Mouse (Mus musculus): Measurements from ENCODE around the gene Nhlrc4. TPM values are rescaled to one million over a fixed set of nuclear protein-coding genes. Genes with fewer than 3 reads are reported as not detected.

Gene Nhlrc4
- polyA plus RNA-seq, 1 experiment from 2014 or later = 0.12 TPM

DNA sequence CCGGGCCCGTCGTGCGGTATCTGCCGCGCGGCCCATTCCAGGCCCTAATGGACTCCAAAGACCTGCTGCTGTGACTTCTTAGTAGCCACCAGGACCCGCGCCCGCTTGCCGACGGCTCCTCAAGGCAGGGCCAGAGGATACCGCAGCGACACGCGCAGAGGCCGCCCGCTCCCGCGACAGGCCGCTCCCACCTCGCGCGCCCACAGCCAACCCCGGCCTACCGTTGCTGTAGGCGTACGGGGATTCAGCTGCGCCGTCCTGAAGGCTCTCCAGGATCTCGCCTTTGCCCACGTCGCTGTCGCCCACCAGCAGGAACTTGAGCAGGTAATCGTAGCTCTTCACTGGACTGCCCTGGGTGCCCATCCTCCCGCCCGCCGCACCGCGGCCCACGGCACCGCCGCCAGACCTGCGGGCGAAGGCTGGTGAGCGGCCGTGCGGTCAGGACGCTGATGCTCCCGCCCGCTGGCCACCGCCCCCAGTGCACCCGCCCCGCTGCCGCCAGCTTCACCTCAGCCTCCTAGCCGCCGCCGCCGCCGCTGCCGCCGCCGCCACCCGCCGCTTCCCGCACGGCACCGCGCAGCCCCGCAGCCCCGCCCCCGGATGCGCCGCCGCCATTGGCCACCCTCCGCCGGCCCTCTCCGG, 25.5 kb downstream of the Nhlrc4 start, which contains the start of gene Rab40c:
Gene Rab40c (minus strand): TSS at position 584 of the 642 bp plus-strand sequence.
- peak within 1 kb of the TSS; percentile 81 for H3K4me2 ChIP-seq (ENCODE audit: low read depth, low read length)
- ATAC-seq (ENCODE audit: insufficient read depth, low FRiP score) = no peak
- peak within 1 kb of the TSS; percentile 98 for H3K27ac ChIP-seq (ENCODE audit: low read length)
- H3K9ac ChIP-seq (ENCODE audit: low read length) = peak within 1 kb of the TSS; percentile 90
- H3K4me1 ChIP-seq (ENCODE audit: control insufficient read depth, insufficient read depth, low read length) = peaks cover 18% of the 10 kb centered on the region
- under 1% methylated on average over 77 of the region's 78 CpGs for WGBS
- no peaks in the 10 kb centered on the region for H3K9me3 ChIP-seq (replicated peaks; ENCODE audit: control insufficient read depth, low read length)
- H3K4me3 ChIP-seq (replicated peaks; ENCODE audit: low read length) = peak within 1 kb of the TSS; percentile 91
- no peaks in the 10 kb centered on the region for H3K27me3 ChIP-seq (ENCODE audit: control insufficient read depth, insufficient read depth, low read length)
- no peaks in the 10 kb centered on the region for H3K36me3 ChIP-seq (ENCODE audit: control insufficient read depth, insufficient read depth, low read length)

DNA sequence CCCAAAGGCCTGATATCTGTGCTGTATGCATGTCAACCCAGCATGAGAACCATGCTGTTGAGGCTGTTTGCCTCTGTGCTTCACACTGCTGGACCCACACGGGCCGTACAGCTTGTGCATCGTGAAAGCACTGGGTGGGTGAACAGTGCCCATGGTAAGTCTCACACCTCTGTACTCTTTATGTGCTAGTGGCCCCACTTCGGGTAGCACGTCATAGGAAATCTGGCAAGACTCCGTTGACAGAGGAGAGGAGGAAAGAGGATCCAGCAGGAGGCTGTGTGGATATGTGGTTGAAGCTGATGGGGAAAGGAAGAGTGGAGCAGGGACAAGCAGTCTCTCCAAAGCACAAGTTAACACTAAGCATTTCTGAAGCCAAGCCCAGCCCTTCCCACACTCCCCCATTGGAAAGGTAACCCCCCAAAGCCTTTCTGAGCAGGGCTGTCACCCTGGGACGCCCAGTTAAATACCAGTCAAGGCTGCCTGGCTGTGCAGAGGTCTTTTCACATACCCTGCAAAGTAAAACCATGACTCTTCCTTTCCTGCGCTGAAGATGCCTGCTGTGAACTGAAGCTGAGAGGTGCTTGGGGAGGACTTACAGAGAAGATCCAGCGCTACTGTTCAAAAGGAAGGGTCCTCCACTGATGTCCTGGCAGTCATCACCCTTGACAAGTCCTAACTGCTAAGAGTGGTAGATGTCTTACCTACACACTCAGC, 26.6 kb downstream of the Nhlrc4 start:
- H3K36me3 ChIP-seq (ENCODE audit: control insufficient read depth, insufficient read depth, low read length) = no peaks in the 10 kb centered on the region
- peak overlapping the region; percentile 90 for H3K9ac ChIP-seq (ENCODE audit: low read length)
- H3K4me1 ChIP-seq (ENCODE audit: control insufficient read depth, insufficient read depth, low read length) = peaks cover 22% of the 10 kb centered on the region
- H3K4me3 ChIP-seq (replicated peaks; ENCODE audit: low read length) = peak overlapping the region; percentile 91
- no peak for ATAC-seq (ENCODE audit: insufficient read depth, low FRiP score)
- no peaks in the 10 kb centered on the region for H3K9me3 ChIP-seq (replicated peaks; ENCODE audit: control insufficient read depth, low read length)
- H3K4me2 ChIP-seq (ENCODE audit: low read depth, low read length) = peak overlapping the region; percentile 81
- WGBS = 78% methylated on average over 9 of the region's 9 CpGs
- H3K27me3 ChIP-seq (ENCODE audit: control insufficient read depth, insufficient read depth, low read length) = no peaks in the 10 kb centered on the region
- H3K27ac ChIP-seq (ENCODE audit: low read length) = peak overlapping the region; percentile 82

DNA sequence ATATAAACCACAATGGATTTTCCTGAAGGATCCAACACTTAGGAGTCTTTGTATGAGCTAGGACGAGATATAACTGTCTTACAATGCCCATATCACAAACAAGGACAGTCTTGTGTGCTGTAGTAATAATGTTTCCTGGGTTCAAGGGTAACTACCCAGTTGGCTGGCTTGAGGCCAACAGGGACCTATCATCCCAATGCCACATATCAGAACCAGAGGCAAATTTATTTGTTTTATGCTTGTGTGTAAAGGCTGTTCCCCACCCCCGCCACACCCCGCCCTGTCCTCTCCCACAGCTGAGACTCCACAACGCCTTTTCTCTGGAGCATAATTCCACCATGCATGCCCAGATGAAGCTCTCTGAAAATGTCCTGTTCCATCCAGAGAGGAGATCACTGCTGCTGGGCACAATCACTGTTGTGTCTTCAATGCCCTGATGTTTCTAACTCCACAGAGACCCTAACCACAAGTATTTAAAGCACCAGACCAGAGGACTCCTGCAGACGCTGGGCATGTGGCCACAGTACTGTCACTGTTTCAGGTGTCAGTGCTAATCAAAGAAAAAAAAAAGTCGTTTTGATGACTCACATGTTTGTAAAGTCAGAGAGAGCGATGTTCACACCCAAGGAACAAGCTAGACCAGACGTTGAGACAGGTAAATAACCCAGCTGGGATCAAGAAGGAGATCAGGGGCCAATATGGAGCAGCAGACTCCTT, 27.7 kb downstream of the Nhlrc4 start:
- H3K27me3 ChIP-seq (ENCODE audit: control insufficient read depth, insufficient read depth, low read length) = no peaks in the 10 kb centered on the region
- H3K4me2 ChIP-seq (ENCODE audit: low read depth, low read length) = peak overlapping the region; percentile 81
- ATAC-seq (ENCODE audit: insufficient read depth, low FRiP score) = no peak
- H3K4me3 ChIP-seq (replicated peaks; ENCODE audit: low read length) = no peak overlapping the region
- H3K36me3 ChIP-seq (ENCODE audit: control insufficient read depth, insufficient read depth, low read length) = no peaks in the 10 kb centered on the region
- H3K27ac ChIP-seq (ENCODE audit: low read length) = peak overlapping the region; percentile 82
- peak overlapping the region; percentile 2; the same call in 1 of the 2 replicates for H3K9ac ChIP-seq (ENCODE audit: low read length)
- peaks cover 22% of the 10 kb centered on the region for H3K4me1 ChIP-seq (ENCODE audit: control insufficient read depth, insufficient read depth, low read length)
- WGBS = 62% methylated on average over 8 of the region's 8 CpGs
- H3K9me3 ChIP-seq (replicated peaks; ENCODE audit: control insufficient read depth, low read length) = no peaks in the 10 kb centered on the region

DNA sequence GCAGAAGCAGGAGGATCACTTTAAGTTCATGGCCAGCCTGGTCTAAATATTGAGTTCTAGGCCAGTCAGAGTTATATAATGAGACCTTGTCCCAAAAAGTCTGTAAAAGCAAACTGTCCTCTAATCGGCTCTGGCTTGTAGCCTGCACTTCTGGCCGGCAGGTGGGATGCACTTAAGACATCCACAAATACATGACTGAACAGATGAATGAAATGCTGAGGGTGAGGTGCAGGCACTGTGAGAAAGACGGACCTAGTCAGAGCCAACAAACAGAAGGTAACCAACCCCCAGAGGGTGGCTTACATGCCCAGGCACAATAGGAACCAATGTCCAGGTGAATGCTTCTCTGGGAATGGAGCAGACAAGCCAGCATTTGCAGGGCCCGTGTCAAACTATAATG, 30.5 kb downstream of the Nhlrc4 start:
- WGBS = 66% methylated on average over 4 of the region's 4 CpGs
- Histone ChIP-seq H3K9ac (ENCODE audit: low read length) (no peak overlapping the region), H3K27me3 (ENCODE audit: control insufficient read depth, insufficient read depth, low read length) (no peaks in the 10 kb centered on the region), H3K4me1 (ENCODE audit: control insufficient read depth, insufficient read depth, low read length) (peaks cover 22% of the 10 kb centered on the region), H3K36me3 (ENCODE audit: control insufficient read depth, insufficient read depth, low read length) (no peaks in the 10 kb centered on the region), H3K4me2 (ENCODE audit: low read depth, low read length) (no peak overlapping the region), H3K9me3 (replicated peaks; ENCODE audit: control insufficient read depth, low read length) (no peaks in the 10 kb centered on the region), H3K27ac (ENCODE audit: low read length) (0 out of 2 replicates have a peak overlapping the region, but pooled peaks have one; percentile 0), H3K4me3 (replicated peaks; ENCODE audit: low read length) (no peak overlapping the region)
- ATAC-seq (ENCODE audit: insufficient read depth, low FRiP score) = no peak

DNA sequence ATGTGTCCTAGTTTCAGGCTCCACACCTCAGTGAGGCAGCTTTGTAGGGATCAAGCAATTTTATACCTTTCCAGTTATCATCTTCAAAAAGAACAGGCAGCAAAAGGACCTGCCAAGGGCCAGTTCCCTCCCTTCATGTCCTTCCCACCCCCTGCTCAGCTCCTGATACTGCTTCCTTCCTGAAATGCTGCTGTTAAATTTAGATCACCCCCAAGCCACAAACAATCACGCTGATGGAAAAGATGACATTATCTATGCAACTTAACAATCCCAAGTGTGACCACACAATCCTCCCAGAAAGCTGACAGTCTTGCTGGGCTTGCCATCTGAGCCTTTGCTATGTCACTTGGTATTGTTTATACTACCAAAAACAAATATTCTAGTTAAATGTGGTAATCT, 30.9 kb downstream of the Nhlrc4 start:
- no peak overlapping the region for H3K4me3 ChIP-seq (replicated peaks; ENCODE audit: low read length)
- H3K4me1 ChIP-seq (ENCODE audit: control insufficient read depth, insufficient read depth, low read length) = peaks cover 22% of the 10 kb centered on the region
- H3K27ac ChIP-seq (ENCODE audit: low read length) = peak overlapping the region; percentile 0; the same call in 1 of the 2 replicates

DNA sequence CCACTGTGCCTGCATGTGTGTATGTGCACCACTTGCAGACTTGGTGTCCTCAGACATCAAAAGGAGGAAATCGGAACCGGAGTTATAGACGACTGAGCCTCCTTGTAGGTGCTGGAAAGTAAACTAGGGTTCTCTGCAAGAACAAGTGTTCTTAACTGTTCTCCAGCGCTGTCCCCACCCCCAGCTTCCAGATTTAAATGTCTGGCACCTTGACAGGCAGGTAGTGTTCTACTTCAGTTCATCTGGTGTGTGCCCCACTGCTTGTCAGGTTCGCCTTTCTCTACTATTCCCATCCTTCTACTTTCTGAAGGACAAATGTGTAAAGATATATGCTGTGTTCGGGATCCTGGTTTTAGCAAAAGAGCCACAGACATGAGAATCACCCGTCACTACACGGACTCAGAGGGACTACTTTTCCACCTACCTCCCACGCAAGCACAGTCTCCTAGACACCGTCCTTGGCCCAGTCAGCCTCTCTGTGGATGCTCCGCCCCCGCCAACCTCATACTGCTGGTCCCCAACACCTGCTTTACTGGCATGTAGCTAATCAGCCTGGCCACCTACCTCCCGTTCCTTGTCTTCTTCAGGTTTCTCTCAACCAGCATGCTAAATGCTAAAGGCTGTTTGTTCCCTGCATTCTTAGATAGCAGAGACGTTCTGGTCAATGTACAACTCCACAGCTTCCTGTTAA, 31.4 kb downstream of the Nhlrc4 start:
- Histone ChIP-seq H3K27me3 (ENCODE audit: control insufficient read depth, insufficient read depth, low read length) (no peaks in the 10 kb centered on the region), H3K4me2 (ENCODE audit: low read depth, low read length) (no peak overlapping the region), H3K9me3 (replicated peaks; ENCODE audit: control insufficient read depth, low read length) (no peaks in the 10 kb centered on the region), H3K9ac (ENCODE audit: low read length) (no peak overlapping the region), H3K27ac (ENCODE audit: low read length) (peak overlapping the region; percentile 0; the same call in 1 of the 2 replicates), H3K36me3 (ENCODE audit: control insufficient read depth, insufficient read depth, low read length) (no peaks in the 10 kb centered on the region), H3K4me3 (replicated peaks; ENCODE audit: low read length) (no peak overlapping the region), H3K4me1 (ENCODE audit: control insufficient read depth, insufficient read depth, low read length) (peaks cover 17% of the 10 kb centered on the region)
- WGBS = 78% methylated on average over 14 of the region's 14 CpGs
- ATAC-seq (ENCODE audit: insufficient read depth, low FRiP score) = no peak

More for the DNA sequence above, 30.9 kb downstream of the Nhlrc4 start:
- no peak for ATAC-seq (ENCODE audit: insufficient read depth, low FRiP score)
- H3K27me3 ChIP-seq (ENCODE audit: control insufficient read depth, insufficient read depth, low read length) = no peaks in the 10 kb centered on the region
- H3K9ac ChIP-seq (ENCODE audit: low read length) = no peak overlapping the region
- H3K9me3 ChIP-seq (replicated peaks; ENCODE audit: control insufficient read depth, low read length) = no peaks in the 10 kb centered on the region
- no peak overlapping the region for H3K4me2 ChIP-seq (ENCODE audit: low read depth, low read length)
- no peaks in the 10 kb centered on the region for H3K36me3 ChIP-seq (ENCODE audit: control insufficient read depth, insufficient read depth, low read length)
- WGBS = 56% methylated on average over 1 of the region's 1 CpGs

DNA sequence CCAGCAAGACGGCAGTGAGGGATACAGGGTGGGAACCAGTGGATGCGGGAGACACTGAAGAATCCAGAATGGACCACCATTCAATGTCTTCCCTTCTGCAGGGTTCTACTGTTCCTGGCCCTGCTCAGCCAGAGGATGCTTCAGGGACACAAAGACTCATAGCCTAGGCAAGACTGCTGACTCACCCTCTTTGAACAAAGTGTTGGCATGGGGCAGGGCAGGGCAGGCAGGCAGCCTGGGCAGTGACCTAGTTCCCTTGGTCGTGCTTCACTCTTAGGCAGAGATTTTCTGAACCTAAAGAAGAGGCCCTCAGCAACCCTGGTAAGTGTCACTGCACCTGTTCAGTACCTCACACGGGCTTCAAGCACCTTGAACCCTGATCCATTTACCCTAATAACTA, 32.9 kb downstream of the Nhlrc4 start:
- Histone ChIP-seq H3K4me2 (ENCODE audit: low read depth, low read length) (no peak overlapping the region), H3K27ac (ENCODE audit: low read length) (no peak overlapping the region), H3K4me3 (replicated peaks; ENCODE audit: low read length) (no peak overlapping the region), H3K9me3 (replicated peaks; ENCODE audit: control insufficient read depth, low read length) (no peaks in the 10 kb centered on the region), H3K36me3 (ENCODE audit: control insufficient read depth, insufficient read depth, low read length) (no peaks in the 10 kb centered on the region), H3K4me1 (ENCODE audit: control insufficient read depth, insufficient read depth, low read length) (peaks cover 7% of the 10 kb centered on the region), H3K9ac (ENCODE audit: low read length) (no peak overlapping the region), H3K27me3 (ENCODE audit: control insufficient read depth, insufficient read depth, low read length) (no peaks in the 10 kb centered on the region)
- ATAC-seq (ENCODE audit: insufficient read depth, low FRiP score) = no peak
- 84% methylated on average over 4 of the region's 4 CpGs for WGBS

DNA sequence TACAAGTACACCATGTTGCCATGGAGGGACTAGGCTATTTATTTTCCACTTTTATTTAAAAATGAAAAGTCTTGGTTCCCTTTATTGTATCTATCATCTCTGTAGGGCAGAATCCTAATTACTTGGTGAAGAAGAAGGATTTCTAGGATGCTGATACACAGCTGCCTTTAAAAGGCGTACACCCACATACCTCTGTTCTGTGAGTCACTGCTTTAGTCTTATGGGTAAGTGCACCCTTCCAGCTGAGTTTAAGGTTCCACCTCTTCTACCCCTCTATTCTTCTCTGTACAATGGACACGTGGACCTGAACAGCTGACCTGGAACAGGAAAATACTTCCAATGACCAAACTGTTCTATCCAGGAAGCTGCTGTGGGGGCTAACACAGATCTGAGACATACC, 37.1 kb downstream of the Nhlrc4 start:
- H3K4me3 ChIP-seq (replicated peaks; ENCODE audit: low read length) = no peak overlapping the region
- H3K36me3 ChIP-seq (ENCODE audit: control insufficient read depth, insufficient read depth, low read length) = no peaks in the 10 kb centered on the region
- H3K27ac ChIP-seq (ENCODE audit: low read length) = no peak overlapping the region
- H3K9me3 ChIP-seq (replicated peaks; ENCODE audit: control insufficient read depth, low read length) = no peaks in the 10 kb centered on the region
- no peak overlapping the region for H3K9ac ChIP-seq (ENCODE audit: low read length)
- no peaks in the 10 kb centered on the region for H3K4me1 ChIP-seq (ENCODE audit: control insufficient read depth, insufficient read depth, low read length)
- WGBS = 87% methylated on average over 2 of the region's 2 CpGs
- no peaks in the 10 kb centered on the region for H3K27me3 ChIP-seq (ENCODE audit: control insufficient read depth, insufficient read depth, low read length)
- no peak for ATAC-seq (ENCODE audit: insufficient read depth, low FRiP score)
- no peak overlapping the region for H3K4me2 ChIP-seq (ENCODE audit: low read depth, low read length)

Measured in stomach, embryonic 16.5 days (tissue).